Mouse (Mus musculus): ENCODE measurements at regions not wholly inside any gene's neighbourhood (a gene's known extent, or its start where the extent isn't known, plus 50 kb on each side); places are given as distances from the start of the nearest gene placed in this dataset.
"Not testable (repeated sequence)": the region's sequence is repeated elsewhere in the genome, so short reads cannot be mapped to it uniquely, and the experiment has no call there.

DNA sequence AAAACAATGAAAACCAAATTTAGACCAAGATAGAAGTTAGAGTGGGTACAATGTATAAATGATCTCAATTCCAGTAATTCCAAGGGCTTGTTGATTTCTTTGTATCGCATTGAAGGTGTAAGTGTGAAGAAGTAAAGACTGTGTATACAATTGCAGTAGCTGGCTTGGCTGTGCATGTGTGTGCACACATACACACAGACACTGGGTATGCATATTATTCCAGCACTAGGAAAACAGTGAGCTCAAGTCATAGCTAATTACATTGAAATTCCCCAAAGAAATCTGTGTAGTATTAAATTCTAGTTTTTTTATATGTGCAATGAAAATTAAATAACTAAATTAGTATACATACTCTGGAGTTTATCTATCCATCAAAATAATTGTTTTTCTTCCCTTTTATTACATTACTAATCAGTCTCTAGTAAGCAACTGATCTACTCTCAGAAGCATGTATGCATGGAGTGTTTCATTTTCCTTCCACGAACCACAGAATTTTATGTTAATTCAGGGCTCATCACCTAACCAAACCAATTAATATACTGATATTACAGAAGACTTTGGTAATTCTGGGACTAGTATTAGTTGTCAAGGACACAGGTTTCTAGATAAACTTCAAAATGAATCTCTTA lies 56.5 kb downstream of the Gm8797 start:
- no peak for DNase-seq (ENCODE audit: low spot score)
- intact Hi-C loops (cut with DNase I) = no loop called here

DNA sequence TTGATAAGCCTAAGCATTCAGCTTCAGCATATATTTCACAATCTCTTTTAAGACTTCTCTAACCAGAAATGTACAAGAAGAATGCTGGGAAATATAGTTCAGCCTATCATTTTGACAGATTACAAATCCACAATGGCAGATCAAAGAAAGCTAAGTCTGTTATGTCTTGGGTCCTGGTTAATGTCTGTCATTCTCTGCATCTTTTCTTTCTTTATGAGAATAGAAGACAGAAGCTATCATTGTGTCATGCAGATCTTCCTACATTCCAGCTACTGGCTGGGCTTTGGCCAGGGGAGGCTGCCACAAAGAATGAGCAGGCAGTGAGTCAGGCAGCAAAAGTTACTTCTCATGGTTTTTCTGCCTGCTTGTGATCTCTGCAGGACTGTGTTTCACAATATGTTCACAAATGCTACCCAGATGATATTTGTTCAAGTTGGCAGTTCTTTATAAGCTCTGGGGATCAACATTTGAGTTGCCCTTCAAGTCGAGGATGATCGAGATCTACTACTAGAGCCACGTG lies 60.5 kb downstream of the Gm8797 start:
- intact Hi-C loops (cut with DNase I) = no loop called here
- DNase-seq (ENCODE audit: low spot score) = no peak

DNA sequence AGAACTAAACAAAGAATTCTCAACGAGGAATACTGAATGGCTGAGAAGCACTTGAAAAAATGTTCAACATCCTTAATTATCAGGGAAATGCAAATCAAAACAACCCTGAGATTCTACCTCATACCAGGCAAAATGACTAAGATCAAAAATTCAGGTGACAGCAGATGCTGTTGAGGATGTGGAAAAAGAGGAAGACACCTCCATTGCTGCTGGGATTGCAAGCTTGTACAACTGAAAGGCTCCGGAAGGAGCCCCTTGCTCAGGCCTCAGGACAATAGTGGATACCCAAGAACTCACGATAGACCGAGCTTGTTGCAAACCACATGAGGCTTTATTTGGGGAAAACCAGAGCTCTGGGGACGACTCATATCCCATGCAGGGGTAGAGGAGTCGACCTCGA lies 69.6 kb downstream of the Gm8797 start:
- DNase-seq (ENCODE audit: low spot score); intact Hi-C loops (cut with DNase I): not testable (repeated sequence)

DNA sequence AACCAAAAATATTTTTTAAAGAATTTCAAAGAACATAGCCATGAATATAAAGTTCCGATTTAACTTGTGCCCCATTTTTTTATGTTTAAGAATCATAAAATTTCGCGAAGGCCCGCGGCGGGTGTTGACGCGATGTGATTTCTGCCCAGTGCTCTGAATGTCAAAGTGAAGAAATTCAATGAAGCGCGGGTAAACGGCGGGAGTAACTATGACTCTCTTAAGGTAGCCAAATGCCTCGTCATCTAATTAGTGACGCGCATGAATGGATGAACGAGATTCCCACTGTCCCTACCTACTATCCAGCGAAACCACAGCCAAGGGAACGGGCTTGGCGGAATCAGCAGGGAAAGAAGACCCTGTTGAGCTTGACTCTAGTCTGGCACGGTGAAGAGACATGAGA lies 109.6 kb downstream of the Gm8797 start:
- peak; percentile 100 for DNase-seq (ENCODE audit: low spot score)
- intact Hi-C loops (cut with DNase I) = not testable (repeated sequence)

DNA sequence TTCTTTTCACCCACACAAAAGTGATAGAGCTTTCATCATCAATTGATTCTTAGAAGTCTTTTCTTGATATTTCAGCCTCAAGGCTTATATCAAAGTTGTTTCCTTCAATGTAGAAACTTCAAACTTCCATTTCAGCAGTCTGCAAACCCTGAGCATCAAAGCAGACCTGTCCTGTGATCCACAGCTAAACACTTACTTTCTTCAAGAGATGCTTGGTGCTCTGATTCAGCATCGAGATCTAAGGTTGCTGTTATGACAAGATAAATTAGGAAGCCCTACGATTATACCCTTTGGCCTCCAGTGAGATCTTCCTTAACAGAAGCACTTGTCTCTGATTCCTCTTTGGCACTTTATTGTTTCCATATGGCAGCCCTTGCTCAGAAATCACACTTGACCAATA lies 119.8 kb downstream of the Gm8797 start:
- DNase-seq (ENCODE audit: low spot score) = no peak
- intact Hi-C loops (cut with DNase I) = no loop called here

DNA sequence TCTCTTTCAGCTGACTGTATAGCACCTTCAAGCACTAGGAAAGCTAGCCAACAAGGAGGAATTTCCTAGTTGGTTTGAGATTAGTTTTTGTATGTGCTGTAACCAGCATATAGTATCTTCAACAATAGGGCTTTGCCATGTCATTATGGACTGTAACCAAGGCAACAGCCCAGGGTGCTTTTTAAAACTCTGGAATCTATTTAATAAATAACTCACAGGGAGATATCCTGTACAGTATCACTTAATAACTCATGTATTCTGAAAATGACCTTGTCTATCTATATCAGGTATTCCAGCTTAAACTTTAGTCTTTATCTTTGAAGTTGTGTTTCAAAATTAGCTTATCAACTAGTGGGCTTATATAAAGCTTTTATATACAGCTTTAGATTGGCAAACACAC lies 128.5 kb downstream of the Gm8797 start:
- intact Hi-C loops (cut with DNase I) = no loop called here
- no peak for DNase-seq (ENCODE audit: low spot score)

DNA sequence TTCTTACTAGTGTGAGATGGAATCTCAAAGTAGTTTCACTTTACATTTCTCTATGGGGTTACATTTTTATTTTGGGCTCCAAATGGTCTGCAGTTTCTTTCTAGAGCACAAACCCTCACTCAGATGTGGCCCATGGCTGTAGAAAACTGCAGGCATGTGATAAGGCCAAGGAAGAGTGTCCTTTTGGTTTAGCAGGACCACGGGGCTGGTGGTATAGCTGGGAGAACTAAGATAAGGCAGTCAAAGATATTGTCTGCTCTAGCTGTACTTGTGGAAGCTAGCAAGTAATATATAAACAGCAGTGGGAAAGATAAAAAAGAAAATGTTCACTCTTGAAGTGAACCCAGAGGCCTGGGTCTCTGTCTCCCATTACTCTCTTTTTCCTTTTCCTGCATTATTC lies 166.9 kb downstream of the Gm8797 start:
- intact Hi-C loops (cut with DNase I) = no loop called here
- DNase-seq (ENCODE audit: low spot score) = no peak

DNA sequence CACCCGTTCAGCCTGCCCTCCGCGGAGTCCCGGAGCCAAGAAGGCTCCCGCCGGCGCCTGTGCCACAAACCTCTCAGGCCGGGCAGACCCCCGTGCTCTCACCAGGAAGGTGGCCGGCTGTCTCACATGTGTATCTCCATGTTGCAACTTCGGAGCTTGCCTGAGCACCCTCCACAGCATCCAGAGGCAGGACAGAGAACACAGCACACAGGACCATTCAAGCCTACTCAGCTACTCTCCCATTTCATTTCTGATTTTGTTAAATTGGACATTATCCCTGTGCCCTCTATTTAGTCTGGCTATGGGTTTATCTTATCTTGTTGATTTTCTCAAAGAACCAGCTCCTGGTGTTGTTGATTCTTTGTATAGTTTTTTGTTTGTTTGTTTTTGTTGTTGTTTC lies 199.6 kb downstream of the Gm8797 start:
- intact Hi-C loops (cut with DNase I); DNase-seq (ENCODE audit: low spot score): not testable (repeated sequence)

DNA sequence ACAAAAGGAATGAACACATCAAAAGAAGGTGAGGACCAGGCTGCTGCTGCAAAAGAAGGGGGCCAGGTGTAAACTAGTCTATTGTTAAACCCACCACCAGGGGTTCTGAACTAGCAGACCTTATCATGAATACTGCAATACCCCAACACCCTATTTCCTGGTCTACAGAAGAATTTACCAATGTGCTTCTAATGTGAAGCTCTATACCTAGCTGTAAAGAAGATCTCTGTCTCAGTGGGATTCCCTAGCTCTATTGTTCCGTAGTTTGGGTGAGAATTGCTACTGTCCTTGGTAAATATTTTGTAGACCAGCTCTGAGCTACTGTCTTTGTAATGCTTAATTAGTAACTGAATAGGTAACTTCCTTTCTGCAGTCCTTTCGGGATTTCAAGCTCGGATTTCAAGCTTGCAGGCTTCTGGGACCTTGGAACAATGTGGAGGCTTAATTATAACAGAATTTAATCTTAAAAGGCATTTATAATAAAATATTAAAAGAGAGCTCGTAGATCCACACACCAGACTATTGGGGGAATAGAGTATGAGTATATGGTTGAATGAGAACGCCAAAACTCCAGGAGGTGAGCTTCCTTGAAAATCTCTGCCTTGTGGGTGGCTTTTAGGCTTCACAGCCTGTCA lies 238.5 kb downstream of the Gm8797 start:
- intact Hi-C loops (cut with DNase I); DNase-seq (ENCODE audit: low spot score): not testable (repeated sequence)

DNA sequence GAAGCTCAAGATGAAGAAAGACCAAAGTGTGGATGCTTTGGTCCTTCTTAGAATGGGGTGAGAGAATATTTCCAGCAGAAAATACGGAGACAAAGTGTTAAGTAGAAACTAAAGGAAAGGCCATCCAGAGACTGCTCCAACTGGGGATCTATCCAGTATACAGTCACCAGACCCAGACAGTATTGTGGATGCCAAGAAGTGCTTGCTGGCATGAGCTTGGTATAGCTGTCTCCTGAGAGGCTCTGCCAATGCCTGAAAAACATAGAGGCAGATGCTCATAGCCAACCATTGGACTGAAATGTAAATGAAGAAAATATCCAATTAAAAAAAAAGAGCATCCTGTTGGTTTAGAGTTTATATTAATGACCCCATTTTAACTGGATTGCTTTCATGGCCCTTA lies 253.8 kb downstream of the Gm8797 start:
- DNase-seq (ENCODE audit: low spot score) = no peak
- intact Hi-C loops (cut with DNase I) = no loop called here

DNA sequence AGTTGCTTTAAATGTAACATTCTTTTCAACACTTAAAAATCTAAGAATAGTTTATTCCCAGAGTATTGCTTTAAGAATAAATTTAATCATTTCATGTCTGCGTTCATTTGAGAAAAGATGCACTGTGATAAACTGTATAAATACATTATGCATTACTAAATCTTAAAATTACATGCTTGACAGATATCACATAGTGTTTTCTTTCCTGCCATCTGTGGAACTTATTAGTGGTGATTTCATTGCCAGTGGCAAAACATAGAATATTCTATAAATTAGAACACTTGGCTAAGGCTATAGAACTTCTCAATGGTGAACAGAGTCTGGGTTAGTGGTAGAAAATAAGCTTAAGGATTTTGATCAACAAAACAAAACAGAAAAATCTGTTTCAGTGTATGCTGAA lies 268.1 kb downstream of the Gm8797 start:
- DNase-seq (ENCODE audit: low spot score) = no peak
- intact Hi-C loops (cut with DNase I) = no loop called here

DNA sequence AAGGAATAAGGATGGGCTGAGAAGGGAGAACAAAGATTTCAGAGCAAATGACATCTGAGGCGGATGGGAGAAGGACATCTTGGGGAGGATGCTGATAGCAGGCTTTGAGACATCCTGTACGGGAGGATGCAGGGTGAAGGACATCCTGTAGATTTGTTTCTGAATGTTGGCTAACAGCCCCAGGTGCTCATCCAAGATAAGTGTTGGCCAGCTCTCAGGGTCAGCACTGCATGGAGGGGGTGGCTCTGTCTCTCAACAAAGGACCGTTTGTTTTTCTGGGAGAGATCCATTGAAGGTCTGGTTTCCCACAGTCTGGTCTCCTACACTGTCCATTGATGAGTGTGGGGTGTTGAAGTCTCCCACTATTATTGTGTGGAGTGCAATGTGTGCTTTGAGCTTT lies 290.7 kb downstream of the Gm8797 start:
- DNase-seq (ENCODE audit: low spot score); intact Hi-C loops (cut with DNase I): not testable (repeated sequence)

DNA sequence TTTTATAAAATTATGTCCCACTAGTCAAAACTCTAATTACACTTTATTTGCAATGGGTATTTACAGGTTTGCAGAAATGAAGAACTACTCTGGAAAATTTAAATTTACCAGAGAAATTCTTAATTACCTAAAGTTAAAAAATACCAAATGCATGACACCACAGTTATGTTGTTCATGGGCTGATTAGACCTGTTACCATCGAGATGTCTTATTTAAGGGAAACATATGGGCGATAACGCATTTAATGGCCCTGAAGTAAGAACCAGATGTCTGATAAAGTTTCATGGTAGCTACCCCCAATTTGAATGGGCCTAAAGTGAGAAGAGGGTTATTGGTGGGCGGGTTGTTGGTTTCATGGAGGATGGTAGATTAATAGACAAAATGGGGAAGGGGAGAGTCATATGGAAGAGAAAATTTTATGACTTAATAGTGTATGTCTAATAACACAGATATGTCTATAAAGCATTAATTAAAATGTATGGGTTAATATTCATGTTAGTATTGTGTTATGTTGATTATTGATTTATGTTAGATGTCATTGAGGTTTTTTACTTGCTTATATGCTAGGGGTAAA lies 299.0 kb downstream of the Gm8797 start:
- no peak for DNase-seq (ENCODE audit: low spot score)
- intact Hi-C loops (cut with DNase I) = no loop called here

DNA sequence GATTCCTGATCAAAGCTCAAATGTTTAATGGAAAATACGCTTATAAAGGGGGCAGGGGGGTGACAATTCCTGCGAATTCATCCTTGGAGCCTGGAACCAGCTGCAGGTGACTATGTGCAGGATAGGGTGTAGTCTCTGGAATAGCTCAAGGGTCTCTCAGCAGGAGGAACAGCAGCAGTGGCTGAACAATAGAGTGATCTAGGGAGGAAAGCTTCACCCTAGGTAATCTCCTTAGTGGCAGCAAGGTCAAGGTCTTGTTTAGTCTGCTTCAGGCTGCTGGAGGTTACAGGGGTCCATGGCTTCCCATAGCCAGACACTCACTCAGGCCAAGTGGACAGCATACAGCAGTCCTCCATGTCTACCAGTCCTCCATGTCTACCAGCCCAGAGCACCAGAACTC lies 301.3 kb downstream of the Gm8797 start:
- intact Hi-C loops (cut with DNase I) = no loop called here
- DNase-seq (ENCODE audit: low spot score) = no peak

DNA sequence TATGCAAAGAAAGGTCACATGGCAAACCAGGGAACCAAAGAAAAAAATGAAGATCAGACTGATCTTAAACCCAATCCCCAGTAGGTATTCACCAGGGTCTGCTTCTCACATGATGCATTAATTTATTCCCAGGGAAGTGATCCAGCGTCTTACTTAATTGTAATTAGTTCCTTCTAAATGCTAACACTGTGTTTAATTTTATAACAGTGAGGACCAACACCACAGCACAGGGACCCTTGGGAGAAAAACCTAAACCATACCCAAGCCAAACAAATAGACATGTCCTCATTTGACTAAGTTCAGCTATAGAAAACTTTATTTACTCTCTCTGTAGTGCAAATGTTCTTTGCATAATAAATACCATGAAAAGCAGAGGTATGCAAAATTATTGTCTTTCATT lies 333.2 kb downstream of the Gm8797 start:
- DNase-seq (ENCODE audit: low spot score) = no peak
- intact Hi-C loops (cut with DNase I) = no loop called here

DNA sequence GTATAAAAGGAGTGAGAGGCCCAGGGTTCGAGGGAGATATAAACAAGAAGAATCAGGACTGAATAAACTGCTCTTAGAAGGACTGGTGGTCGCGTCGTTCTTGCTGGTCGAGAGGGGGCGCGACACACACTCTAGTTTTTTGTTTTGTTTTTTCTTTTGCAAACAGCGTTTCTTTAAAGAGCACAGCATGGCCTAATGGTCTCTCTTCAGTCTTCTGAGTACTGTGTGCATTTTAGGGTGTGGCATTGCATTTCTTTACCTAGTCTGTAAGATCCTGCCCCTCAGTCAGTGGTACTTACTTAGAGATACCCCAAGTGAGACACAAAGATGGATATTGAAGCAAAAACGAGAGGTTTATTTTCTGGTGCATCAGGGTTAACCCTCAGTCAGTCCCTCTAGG lies 336.7 kb downstream of the Gm8797 start:
- intact Hi-C loops (cut with DNase I) = no loop called here
- DNase-seq (ENCODE audit: low spot score) = no peak

DNA sequence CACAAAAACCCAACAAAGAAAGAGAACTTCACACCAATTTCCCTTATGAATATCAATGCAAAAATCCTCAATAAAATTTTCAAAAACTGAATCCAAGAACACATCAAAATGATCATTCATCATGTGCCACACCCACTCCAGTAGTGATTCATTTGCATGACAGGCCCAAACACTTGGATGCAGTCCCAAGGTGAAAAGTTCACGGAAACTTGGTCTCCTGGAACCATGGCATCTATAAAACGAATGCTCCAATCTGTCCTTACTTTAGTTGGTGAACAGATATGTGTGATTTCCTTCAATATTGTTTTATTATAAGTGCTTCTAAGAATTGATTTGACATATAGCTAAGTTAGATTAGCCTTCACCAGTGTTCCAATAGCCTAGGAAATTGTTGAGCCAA lies 343.3 kb downstream of the Gm8797 start:
- no peak for DNase-seq (ENCODE audit: low spot score)
- intact Hi-C loops (cut with DNase I) = no loop called here

DNA sequence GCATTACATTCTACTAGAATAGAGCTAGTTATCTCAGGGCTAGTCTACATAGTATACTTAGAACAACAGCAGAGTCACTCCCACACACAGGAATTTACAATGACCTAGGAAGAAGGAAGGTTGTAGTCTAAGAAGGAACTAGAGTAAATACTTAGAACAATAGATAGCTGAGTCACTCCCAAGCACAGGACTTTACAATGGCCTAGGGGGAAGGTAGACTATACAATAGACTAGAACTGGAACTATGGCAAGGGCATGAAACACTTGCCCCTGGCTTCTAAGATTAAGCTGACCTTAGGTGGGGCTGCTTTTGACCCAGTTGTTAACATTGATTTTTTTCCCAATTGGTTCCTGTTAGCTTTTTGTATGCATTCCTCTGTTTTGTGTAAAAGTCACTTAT lies 343.8 kb downstream of the Gm8797 start:
- intact Hi-C loops (cut with DNase I); DNase-seq (ENCODE audit: low spot score): not testable (repeated sequence)

DNA sequence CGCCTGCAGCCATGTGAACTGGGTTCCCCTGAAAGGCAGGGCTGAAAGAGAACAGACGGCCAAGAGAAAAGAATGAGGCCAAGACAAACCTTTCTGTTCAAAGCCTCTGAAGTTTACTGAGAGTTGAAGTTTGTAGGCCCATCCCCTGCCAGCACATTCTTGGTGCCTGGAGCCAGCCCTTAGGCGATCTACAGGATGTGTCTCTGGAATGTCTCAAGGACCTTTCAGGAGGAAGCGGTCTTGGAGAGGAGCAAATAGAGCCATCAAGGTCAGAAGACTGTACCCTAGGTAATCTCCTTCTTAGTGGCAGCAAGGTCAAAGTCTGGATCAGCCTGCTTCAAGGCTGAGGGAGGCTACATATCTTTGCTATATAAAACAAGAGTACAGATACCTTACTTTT lies 350.3 kb downstream of the Gm8797 start:
- intact Hi-C loops (cut with DNase I) = no loop called here
- DNase-seq (ENCODE audit: low spot score) = no peak

DNA sequence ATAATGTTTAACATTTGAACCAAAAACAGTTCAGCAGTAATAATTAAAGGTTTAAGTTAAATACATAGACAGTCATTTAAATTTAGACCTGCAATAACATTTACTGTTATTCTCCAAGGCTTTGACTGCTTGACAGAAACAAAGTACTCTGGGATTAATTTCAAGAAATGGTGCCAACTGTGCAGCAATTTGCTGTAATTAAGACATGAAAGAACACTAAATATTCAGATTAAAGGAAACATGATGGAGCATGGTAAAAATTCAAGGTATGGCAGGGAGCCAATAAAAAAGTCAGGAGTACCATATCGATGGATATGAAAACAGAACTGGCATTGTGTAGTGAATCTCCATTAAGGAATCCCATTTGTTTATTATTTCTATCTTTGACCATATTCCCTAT lies 352.3 kb downstream of the Gm8797 start:
- intact Hi-C loops (cut with DNase I) = no loop called here

DNA sequence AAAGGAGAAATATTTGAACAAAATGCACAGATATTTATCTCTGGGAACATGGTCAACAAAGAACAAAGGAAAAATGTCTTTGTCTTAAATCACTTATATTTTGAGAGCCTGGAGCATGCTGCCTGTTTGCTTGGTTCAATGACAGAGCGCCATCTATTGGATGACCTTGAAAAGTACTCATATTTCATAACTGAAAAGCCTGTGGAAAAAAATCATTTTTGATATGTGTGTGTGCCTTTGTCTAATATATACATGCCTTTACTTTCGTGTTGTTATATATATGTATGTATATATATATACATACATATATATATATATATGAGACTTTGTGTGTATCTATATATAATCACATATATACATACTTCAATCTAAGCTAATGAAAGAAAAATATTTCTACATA lies 356.1 kb downstream of the Gm8797 start:
- DNase-seq (ENCODE audit: low spot score) = no peak
- intact Hi-C loops (cut with DNase I) = no loop called here

More for the DNA sequence above, 352.3 kb downstream of the Gm8797 start:
- no peak for DNase-seq (ENCODE audit: low spot score)
